Mouse (Mus musculus) spleen, adult 2 months (tissue): Measurements from ENCODE around the gene Slc12a5.

ENCODE experiments used
- CTCF ChIP-seq: fragments of 200-500 bp; IDR thresholded peaks from 2 replicates; pipeline ENCODE4 v1.5.1; 2011; ENCODE audit warnings: mild to moderate bottlenecking, inconsistent platforms; ENCODE audit not compliant: insufficient read depth, insufficient read length, insufficient replicate concordance; ENCODE audit errors: extremely low read depth
- POLR2A ChIP-seq: fragments of 200-500 bp; IDR thresholded peaks from 2 replicates; pipeline ENCODE4 v1.6.1; 2011; ENCODE audit warnings: low read depth, low read length, inconsistent platforms

DNA sequence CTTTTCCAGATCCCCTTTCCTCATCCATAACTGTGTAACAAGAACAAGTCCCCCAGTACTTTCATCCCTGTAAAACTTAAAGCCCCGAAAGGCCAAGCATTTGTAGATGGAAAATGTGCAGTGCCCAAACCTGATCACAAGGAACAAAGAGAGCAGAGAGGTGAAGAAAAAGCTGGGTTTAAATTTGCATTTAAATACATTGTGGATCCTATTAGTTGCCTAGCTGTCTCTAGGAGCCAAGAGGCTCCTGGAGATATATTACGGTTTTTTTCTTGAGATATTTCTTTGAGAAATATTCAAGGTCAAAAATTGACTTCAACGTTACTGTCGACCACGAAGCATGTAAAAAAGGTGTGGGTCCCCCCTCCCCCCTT is 74.4 kb downstream of the Slc12a5 start:
- TF ChIP-seq CTCF: no peak
- no peak for TF ChIP-seq POLR2A
